20 mouse cellular contexts compared by ENCODE assay signal in the genomic region with DNA sequence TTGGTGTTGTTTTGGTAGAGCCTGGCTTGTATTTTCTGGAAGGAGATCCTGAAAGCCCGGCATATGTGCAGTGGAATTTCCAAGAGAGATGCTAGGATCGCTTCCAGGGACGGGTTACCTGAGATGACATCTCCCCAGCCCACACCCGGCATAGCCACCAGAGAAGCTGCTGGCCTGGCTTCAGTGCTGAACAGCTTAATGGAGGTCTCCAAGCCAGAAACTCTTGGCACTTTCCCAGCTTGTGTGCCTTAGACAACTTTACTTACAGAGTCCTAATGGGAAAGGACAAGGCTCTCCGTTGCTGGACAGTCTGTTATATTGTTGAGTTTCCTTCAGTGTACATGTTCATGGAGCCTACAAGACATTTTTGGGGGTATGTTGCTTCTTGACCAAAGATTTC.
DNase-seq lines count a peak whose midpoint lies in the region; ATAC-seq lines count a peak whose summit lies in the region.
"Had no signal": no experiment of that assay in that cellular context is flagged by ENCODE, and none has a peak within 500 bp of the region (broad histone marks: within the 10 kb centered on the region; RNA-seq: fewer than 3 reads in every experiment).

No protein-coding gene starts in this region.

- H3K9ac ChIP-seq in lung, embryonic 16.5 days (ENCODE audit: low read length) = no peak overlapping the region
- H3K9ac ChIP-seq: embryonic facial prominence, embryonic 13.5 days; embryonic facial prominence, embryonic 15.5 days; forebrain, embryonic 12.5 days had no signal

- peak overlapping the region; percentile 16; the same call in 1 of the 2 replicates for H3K27ac ChIP-seq in lung, embryonic 16.5 days (ENCODE audit: low read length)
- H3K27ac ChIP-seq: embryonic facial prominence, embryonic 13.5 days; embryonic facial prominence, embryonic 15.5 days; forebrain, embryonic 10.5 days; forebrain, embryonic 12.5 days had no signal

- 81% methylated on average over 5 of the region's 5 CpGs for WGBS in lung, embryonic 16.5 days

- no peaks in the 10 kb centered on the region for H3K27me3 ChIP-seq in lung, embryonic 16.5 days (ENCODE audit: control insufficient read depth, insufficient read depth, low read depth, low read length)
- H3K27me3 ChIP-seq: embryonic facial prominence, embryonic 13.5 days; embryonic facial prominence, embryonic 15.5 days; forebrain, embryonic 12.5 days had no signal

- H3K4me1 ChIP-seq in lung, embryonic 16.5 days (replicated peaks; ENCODE audit: control insufficient read depth, insufficient read depth, low read length) = peaks cover 28% of the 10 kb centered on the region
- H3K4me1 ChIP-seq: embryonic facial prominence, embryonic 15.5 days had no signal

- H3K4me2 ChIP-seq in lung, embryonic 16.5 days (ENCODE audit: low read depth, low read length) = no peak overlapping the region
- H3K4me2 ChIP-seq: embryonic facial prominence, embryonic 13.5 days; embryonic facial prominence, embryonic 15.5 days; forebrain, embryonic 12.5 days had no signal

- ATAC-seq in lung, embryonic 16.5 days (ENCODE audit: low read depth) = no peak
- ATAC-seq: forebrain, embryonic 14.5 days; forebrain, embryonic 16.5 days had no signal

- no peaks in the 10 kb centered on the region for H3K36me3 ChIP-seq in lung, embryonic 16.5 days (ENCODE audit: control insufficient read depth, insufficient read depth, low read length)
- H3K36me3 ChIP-seq: embryonic facial prominence, embryonic 13.5 days; embryonic facial prominence, embryonic 15.5 days; forebrain, embryonic 10.5 days; forebrain, embryonic 12.5 days had no signal

- H3K4me3 ChIP-seq in lung, embryonic 16.5 days (ENCODE audit: low read length) = no peak overlapping the region
- H3K4me3 ChIP-seq: embryonic facial prominence, embryonic 13.5 days; embryonic facial prominence, embryonic 15.5 days; erythroblast, embryonic 14.5 days; forebrain, embryonic 10.5 days; forebrain, embryonic 12.5 days had no signal

- DNase-seq in cerebellum, postnatal 14 days = peak; percentile 33 to 44
- no peak for DNase-seq in cerebellum, adult 9-11 months
- DNase-seq in lung, postnatal 10 days = no peak
- no peak for DNase-seq in thymus, adult 18-20 months
- DNase-seq: adrenal gland, adult 2 months; adrenal gland, postnatal 10 days; adrenal gland, postnatal 25 days; cerebellum, adult 11 months; cerebellum, adult 18-20 months; cerebellum, adult 9-10 months; cerebellum, postnatal 36 days; embryo, embryonic 11 days had no signal

- H3K9me3 ChIP-seq in lung, embryonic 16.5 days (ENCODE audit: control insufficient read depth, low read length) = no peaks in the 10 kb centered on the region
- H3K9me3 ChIP-seq: embryonic facial prominence, embryonic 13.5 days; embryonic facial prominence, embryonic 15.5 days; forebrain, embryonic 10.5 days; forebrain, embryonic 12.5 days had no signal

Comparison
In these comparisons a context has a peak if more than half of its experiments do, and no peak if none do; other contexts are left out.
1. DNase-seq: peak in cerebellum, postnatal 14 days (2 of 2); none in cerebellum, adult 9-11 months (single experiment), lung, postnatal 10 days (single experiment) and thymus, adult 18-20 months (0 of 2).